20 mouse cellular contexts compared by ENCODE assay signal in the genomic region with DNA sequence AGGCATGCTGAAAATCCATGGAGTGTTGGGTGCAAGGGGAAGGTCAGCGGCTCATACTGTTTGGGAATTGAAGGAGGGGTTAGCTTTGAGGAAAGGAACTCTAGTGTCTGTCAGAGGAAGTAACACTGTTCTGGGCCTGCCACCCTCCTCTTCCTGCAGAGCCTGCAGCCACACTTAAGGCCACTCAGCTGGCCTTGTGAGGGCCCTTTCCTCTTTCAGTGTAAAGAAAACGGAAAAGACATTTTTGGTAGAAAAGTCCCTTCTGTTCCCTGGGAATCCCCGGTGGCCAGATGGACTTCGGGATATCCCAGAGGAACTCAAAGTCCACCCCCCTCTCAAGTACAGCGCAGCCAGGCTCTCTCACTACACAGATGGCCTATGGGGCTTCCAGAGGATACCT. TPM values are rescaled to one million over a fixed set of nuclear protein-coding genes. Genes with fewer than 3 reads are reported as not detected.
DNase-seq lines count a peak whose midpoint lies in the region; ATAC-seq and TF ChIP-seq lines count a peak whose summit lies in the region.
"Had no signal": no experiment of that assay in that cellular context is flagged by ENCODE, and none has a peak within 500 bp of the region (broad histone marks: within the 10 kb centered on the region; RNA-seq: fewer than 3 reads in every experiment).

No protein-coding gene starts in this region.

- DNase-seq in gastrocnemius, adult 2 months, result no peak
- no peak for DNase-seq in gastrocnemius, postnatal 10 days
- no peak for DNase-seq in kidney, adult 11 months
- DNase-seq in ovary, postnatal 14 days (ENCODE audit: low spot score), result no peak
- DNase-seq: adrenal gland, postnatal 25 days; cerebellum, adult 11-12 months; layer of hippocampus, postnatal 36 days; right cerebral cortex, postnatal 14 days had no signal

- H3K4me2 ChIP-seq in kidney, embryonic 16.5 days (replicated peaks; ENCODE audit: low read depth, low read length), result no peak overlapping the region
- peak overlapping the region; percentile 93 for H3K4me2 ChIP-seq in liver, embryonic 12.5 days
- H3K4me2 ChIP-seq in midbrain, embryonic 13.5 days (replicated peaks), result no peak overlapping the region
- H3K4me2 ChIP-seq: embryonic facial prominence, embryonic 15.5 days; forebrain, embryonic 13.5 days had no signal

- no peak overlapping the region for H3K4me3 ChIP-seq in gastrocnemius, adult 2 months
- H3K4me3 ChIP-seq in kidney, embryonic 16.5 days (ENCODE audit: low read length), result no peak overlapping the region
- H3K4me3 ChIP-seq in E14TG2a.4 (replicated peaks; ENCODE audit: low read length), result peak overlapping the region; percentile 69
- no peak overlapping the region for H3K4me3 ChIP-seq in liver, embryonic 12.5 days
- no peak overlapping the region for H3K4me3 ChIP-seq in midbrain, embryonic 13.5 days (replicated peaks)
- H3K4me3 ChIP-seq: embryonic facial prominence, embryonic 15.5 days; forebrain, embryonic 13.5 days had no signal

- H3K27me3 ChIP-seq in kidney, embryonic 16.5 days (ENCODE audit: insufficient read depth, low read length), result no peaks in the 10 kb centered on the region
- H3K27me3 ChIP-seq in E14TG2a.4 (ENCODE audit: insufficient read depth, low read length), result peaks cover 16% of the 10 kb centered on the region
- H3K27me3 ChIP-seq in liver, embryonic 12.5 days (replicated peaks), result no peaks in the 10 kb centered on the region
- H3K27me3 ChIP-seq in midbrain, embryonic 13.5 days, result peaks cover 13% of the 10 kb centered on the region
- H3K27me3 ChIP-seq: embryonic facial prominence, embryonic 15.5 days had no signal

- H3K27ac ChIP-seq in gastrocnemius, adult 2 months, result peak overlapping the region; percentile 40; the same call in 1 of the 2 replicates
- H3K27ac ChIP-seq in kidney, embryonic 16.5 days (ENCODE audit: low read length), result no peak overlapping the region
- H3K27ac ChIP-seq in liver, embryonic 12.5 days, result peak overlapping the region; percentile 17; the same call in 1 of the 2 replicates
- no peak overlapping the region for H3K27ac ChIP-seq in midbrain, embryonic 13.5 days
- H3K27ac ChIP-seq: embryonic facial prominence, embryonic 15.5 days; forebrain, embryonic 13.5 days had no signal

- intact Hi-C loops in gastrocnemius, adult 2 months (cut with DNase I), result no loop called here

- H3K9me3 ChIP-seq in kidney, embryonic 16.5 days (ENCODE audit: low read length), result no peaks in the 10 kb centered on the region
- H3K9me3 ChIP-seq in E14TG2a.4 (ENCODE audit: low read length), result no peaks in the 10 kb centered on the region
- no peaks in the 10 kb centered on the region for H3K9me3 ChIP-seq in liver, embryonic 12.5 days (replicated peaks)
- H3K9me3 ChIP-seq in midbrain, embryonic 13.5 days, result no peaks in the 10 kb centered on the region
- H3K9me3 ChIP-seq: embryonic facial prominence, embryonic 15.5 days; forebrain, embryonic 13.5 days had no signal

- no peak for TF ChIP-seq CTCF in gastrocnemius, adult 2 months (IDR thresholded peaks at IDR 0.05)
- no peak for TF ChIP-seq CTCF in E14TG2a.4 (conservative IDR thresholded peaks at IDR 0.05; ENCODE audit: low read length)

- WGBS in kidney, embryonic 16.5 days, result 76% methylated on average over 5 of the region's 5 CpGs
- 36% methylated on average over 5 of the region's 5 CpGs for WGBS in liver, embryonic 12.5 days (ENCODE audit: insufficient replicate concordance)
- 90% methylated on average over 5 of the region's 5 CpGs for WGBS in midbrain, embryonic 13.5 days

- peaks cover 16% of the 10 kb centered on the region for H3K36me3 ChIP-seq in kidney, embryonic 16.5 days (ENCODE audit: insufficient read depth, low read length)
- H3K36me3 ChIP-seq in E14TG2a.4 (ENCODE audit: insufficient read depth, low read length), result peaks cover 28% of the 10 kb centered on the region
- H3K36me3 ChIP-seq in liver, embryonic 12.5 days, result peaks cover 49% of the 10 kb centered on the region
- H3K36me3 ChIP-seq in midbrain, embryonic 13.5 days, result no peaks in the 10 kb centered on the region

- 0 out of 2 replicates have a peak overlapping the region, but pooled peaks have one; percentile 1 for H3K9ac ChIP-seq in kidney, embryonic 16.5 days (replicated peaks; ENCODE audit: low read length)
- H3K9ac ChIP-seq in liver, embryonic 12.5 days, result no peak overlapping the region
- no peak overlapping the region for H3K9ac ChIP-seq in midbrain, embryonic 13.5 days (replicated peaks)
- H3K9ac ChIP-seq: embryonic facial prominence, embryonic 15.5 days; forebrain, embryonic 13.5 days had no signal

- H3K4me1 ChIP-seq in kidney, embryonic 16.5 days (ENCODE audit: insufficient read depth, low read length), result peaks cover 13% of the 10 kb centered on the region
- H3K4me1 ChIP-seq in E14TG2a.4 (replicated peaks; ENCODE audit: low read depth, low read length), result peaks cover 77% of the 10 kb centered on the region
- peaks cover 56% of the 10 kb centered on the region for H3K4me1 ChIP-seq in liver, embryonic 12.5 days
- H3K4me1 ChIP-seq in midbrain, embryonic 13.5 days (replicated peaks), result peaks cover 13% of the 10 kb centered on the region

- ATAC-seq in kidney, embryonic 16.5 days (ENCODE audit: low FRiP score, low TSS enrichment), result no peak
- no peak for ATAC-seq in liver, embryonic 12.5 days
- no peak for ATAC-seq in midbrain, embryonic 13.5 days
- ATAC-seq: forebrain, embryonic 13.5 days had no signal

RNA-seq across cellular contexts. Expression of a gene that starts 2.6 kb away (rescaled TPM):
- 1 to 10 TPM; 2.3 to 4.0 TPM for total RNA-seq in gastrocnemius, adult 2 months (2021)
- 1 to 10 TPM; 4.8 to 5.6 TPM for total RNA-seq in gastrocnemius, postnatal 10 days (2021)
- 11.8 and 15.2 TPM in 2 replicates for polyA plus RNA-seq in kidney, embryonic 16.5 days (2015; fragmentation: Nextera tagmentation; extraction: Ambion mirVana)
- polyA plus RNA-seq in liver, embryonic 12.5 days (2016; fragmentation: Nextera tagmentation; extraction: Ambion mirVana), result 7.4 and 8.3 TPM in 2 replicates
- 4.0 and 4.9 TPM in 2 replicates for polyA plus RNA-seq in midbrain, embryonic 13.5 days (2015; fragmentation: Nextera tagmentation; extraction: Ambion mirVana)

RNA-seq across cellular contexts. Expression of a gene that starts 8.5 kb away (rescaled TPM):
- total RNA-seq in gastrocnemius, adult 2 months (2021), result 10 to 100 TPM; 24.4 to 28.0 TPM
- total RNA-seq in gastrocnemius, postnatal 10 days (2021), result 10 to 100 TPM; 28.9 to 30.6 TPM
- polyA plus RNA-seq in kidney, embryonic 16.5 days (2015; fragmentation: Nextera tagmentation; extraction: Ambion mirVana), result 29.9 and 31.0 TPM in 2 replicates
- 45.2 and 47.2 TPM in 2 replicates for polyA plus RNA-seq in liver, embryonic 12.5 days (2016; fragmentation: Nextera tagmentation; extraction: Ambion mirVana)
- 23.3 and 25.7 TPM in 2 replicates for polyA plus RNA-seq in midbrain, embryonic 13.5 days (2015; fragmentation: Nextera tagmentation; extraction: Ambion mirVana)

RNA-seq across cellular contexts. Expression of a gene that starts 45.9 kb away (rescaled TPM):
- total RNA-seq in gastrocnemius, adult 2 months (2021), result 10 to 100 TPM; 46.9 to 70.1 TPM
- 10 to 100 TPM; 33.8 to 40.4 TPM for total RNA-seq in gastrocnemius, postnatal 10 days (2021)
- polyA plus RNA-seq in kidney, embryonic 16.5 days (2015; fragmentation: Nextera tagmentation; extraction: Ambion mirVana), result 58.0 and 59.7 TPM in 2 replicates
- polyA plus RNA-seq in liver, embryonic 12.5 days (2016; fragmentation: Nextera tagmentation; extraction: Ambion mirVana), result 24.0 and 30.1 TPM in 2 replicates
- polyA plus RNA-seq in midbrain, embryonic 13.5 days (2015; fragmentation: Nextera tagmentation; extraction: Ambion mirVana), result 38.7 and 41.9 TPM in 2 replicates

RNA-seq across cellular contexts. Expression of a gene that starts 49.7 kb away (rescaled TPM):
- total RNA-seq in gastrocnemius, adult 2 months (2021), result 1 to 10 TPM; 2.3 to 2.8 TPM
- total RNA-seq in gastrocnemius, postnatal 10 days (2021), result under 1 TPM; 0.56 to 0.82 TPM
- polyA plus RNA-seq in kidney, embryonic 16.5 days (2015; fragmentation: Nextera tagmentation; extraction: Ambion mirVana), result 0.20 and 0.37 TPM in 2 replicates
- polyA plus RNA-seq in liver, embryonic 12.5 days (2016; fragmentation: Nextera tagmentation; extraction: Ambion mirVana), result not detected in 2 replicates
- polyA plus RNA-seq in midbrain, embryonic 13.5 days (2015; fragmentation: Nextera tagmentation; extraction: Ambion mirVana), result 0.35 and 0.54 TPM in 2 replicates
- total RNA-seq: layer of hippocampus, postnatal 36 days; megakaryocyte progenitor cell, adult 5-6 weeks had no signal
- polyA plus RNA-seq: forebrain, embryonic 13.5 days had no signal

RNA-seq across cellular contexts. Expression of a gene that starts 53.7 kb away (rescaled TPM):
- total RNA-seq in gastrocnemius, adult 2 months (2021), result not detected
- total RNA-seq in gastrocnemius, postnatal 10 days (2021), result not detected
- 0.07 TPM in 1 of 2 replicates, not detected in the other for polyA plus RNA-seq in kidney, embryonic 16.5 days (2015; fragmentation: Nextera tagmentation; extraction: Ambion mirVana)
- not detected in 2 replicates for polyA plus RNA-seq in liver, embryonic 12.5 days (2016; fragmentation: Nextera tagmentation; extraction: Ambion mirVana)
- 0.24 TPM in 1 of 2 replicates, not detected in the other for polyA plus RNA-seq in midbrain, embryonic 13.5 days (2015; fragmentation: Nextera tagmentation; extraction: Ambion mirVana)
- total RNA-seq: adrenal gland, postnatal 25 days; gastrocnemius, adult 18-20 months; heart, postnatal 14 days had no signal
- polyA plus RNA-seq: embryonic facial prominence, embryonic 15.5 days; forebrain, embryonic 13.5 days; intestine, embryonic 14.5 days; limb, embryonic 11.5 days; stomach, embryonic 14.5 days had no signal

Comparison
In these comparisons a context has a peak if more than half of its experiments do, and no peak if none do; other contexts are left out.
1. H3K27ac ChIP-seq: peak in gastrocnemius, adult 2 months (single experiment) and liver, embryonic 12.5 days (single experiment); none in kidney, embryonic 16.5 days (single experiment) and midbrain, embryonic 13.5 days (single experiment).